Mouse (Mus musculus) heart, embryonic 11.5 days (tissue): ENCODE measurements around the gene Megf8. TPM values are rescaled to one million over a fixed set of nuclear protein-coding genes. Genes with fewer than 3 reads are reported as not detected.
A peak's percentile ranks its signal among the peaks of the same experiment; 100 is the strongest.

ENCODE experiments used
- ATAC-seq: fragments of 200-750 bp; cut with Nextera tagmentation; replicated peaks from 2 replicates; pipeline ENCODE4 v1.8.0; 2017; ENCODE audit warnings: moderate library complexity; ENCODE audit not compliant: insufficient number of reproducible peaks, low FRiP score, low TSS enrichment
- H3K27ac ChIP-seq: fragments of 300-500 bp; sonication (generic); 2 replicates; pipeline ENCODE4 v1.5.1; 2014; ENCODE audit warnings: mild to moderate bottlenecking, low read depth, low read length
- H3K27me3 ChIP-seq: fragments of 300-500 bp; sonication (generic); 2 replicates; pipeline ENCODE4 v1.6.1; 2014; ENCODE audit warnings: mild to moderate bottlenecking, low read length, mixed read lengths; ENCODE audit not compliant: control insufficient read depth, insufficient read depth
- H3K36me3 ChIP-seq: fragments of 300-500 bp; sonication (generic); 2 replicates; pipeline ENCODE4 v1.6.1; 2014; ENCODE audit warnings: mild to moderate bottlenecking, low read length, moderate library complexity, mixed read lengths; ENCODE audit not compliant: control insufficient read depth, insufficient read depth
- H3K4me1 ChIP-seq: fragments of 300-500 bp; sonication (generic); 2 replicates; pipeline ENCODE4 v1.6.1; 2014; ENCODE audit warnings: low read length; ENCODE audit not compliant: control insufficient read depth, insufficient read depth
- H3K4me2 ChIP-seq: fragments of 300-500 bp; sonication (generic); 2 replicates; pipeline ENCODE4 v1.6.1; 2014; ENCODE audit warnings: mild to moderate bottlenecking, moderate library complexity
- H3K4me3 ChIP-seq: fragments of 300-500 bp; sonication (generic); 2 replicates; pipeline ENCODE4 v1.5.1; 2014; ENCODE audit warnings: low read depth, low read length
- H3K9ac ChIP-seq: fragments of 300-500 bp; sonication (generic); 2 replicates; pipeline ENCODE4 v1.6.1; 2014; ENCODE audit warnings: mild to moderate bottlenecking, low read depth, low read length, moderate library complexity
- H3K9me3 ChIP-seq: fragments of 300-500 bp; sonication (generic); replicated peaks from 2 replicates; pipeline ENCODE4 v1.6.1; 2016; ENCODE audit warnings: low read length; ENCODE audit not compliant: control insufficient read depth
- WGBS: fragments of 180-500 bp; shearing (Covaris S2); extraction: QIAGEN DNeasy Blood & Tissue Kit; methylation state at CpG from one replicate; pipeline ENCODE4 v1.1.7; 2014; ENCODE audit not compliant: insufficient replicate concordance; 5-methylcytosine and 5-hydroxymethylcytosine counted together
- polyA plus RNA-seq: library from polyadenylated mRNA; unstranded; fragments of >200 nt; fragmentation: Nextera tagmentation; extraction: Ambion mirVana; gene quantifications from 2 replicates; pipeline ENCODE4 v1.2.1, GENCODE M21; 2014

The Megf8 gene
- polyA plus RNA-seq, 1 experiment from 2014 or later: 6.2 TPM

GRCm38 (mm10) chr7:25277998-25278340, 39.0 kb upstream of the Megf8 start:
- no peak for ATAC-seq
- peaks cover 4% of the 10 kb centered on the region; the same call in 1 of the 2 replicates for H3K36me3 ChIP-seq
- no peaks in the 10 kb centered on the region for H3K27me3 ChIP-seq
- WGBS: 7% methylated on average over 4 of the region's 4 CpGs
- peak overlapping the region; percentile 74 for H3K4me3 ChIP-seq
- H3K9ac ChIP-seq: peak overlapping the region; percentile 91
- H3K9me3 ChIP-seq: no peaks in the 10 kb centered on the region
- H3K4me2 ChIP-seq: peak overlapping the region; percentile 98
- H3K27ac ChIP-seq: peak overlapping the region; percentile 99
- H3K4me1 ChIP-seq: peaks cover 68% of the 10 kb centered on the region

DNA sequence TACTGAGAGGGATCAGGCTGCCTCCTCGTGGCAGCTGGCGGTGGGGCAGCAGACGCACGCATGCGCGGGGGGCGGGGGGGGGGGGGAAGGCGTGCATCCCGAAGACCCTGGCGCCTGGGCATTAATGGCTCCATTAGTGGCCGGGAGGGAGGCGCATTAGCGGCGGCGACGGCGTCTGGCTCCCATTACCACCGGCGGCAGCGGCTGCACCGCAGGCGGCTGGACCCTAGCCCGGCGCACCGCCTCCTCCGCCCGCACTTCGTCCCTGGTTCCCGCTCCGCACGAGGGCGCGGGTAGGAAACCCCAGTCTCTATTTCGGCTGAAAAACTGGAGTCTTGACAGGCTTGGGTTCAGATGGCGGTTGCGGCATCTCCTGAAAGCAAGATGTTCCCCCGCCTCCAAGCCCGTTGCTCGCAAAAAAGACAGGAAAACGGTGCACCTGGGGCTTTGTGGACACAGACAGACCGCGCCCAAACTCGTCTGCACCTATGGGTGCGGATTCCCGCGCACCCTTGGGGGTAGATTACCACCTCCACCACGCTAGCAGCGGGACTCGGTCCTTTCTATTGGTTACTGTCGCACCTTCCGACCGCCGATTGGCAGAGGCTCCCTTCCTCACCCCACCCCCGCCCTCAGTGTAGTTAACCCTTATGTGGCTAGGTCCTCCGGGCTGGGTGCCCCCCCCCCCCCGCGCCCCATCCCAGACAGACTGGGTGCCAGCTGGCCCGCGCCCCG, 38.5 kb upstream of the Megf8 start:
- Histone ChIP-seq H3K4me1 (peaks cover 68% of the 10 kb centered on the region), H3K36me3 (no peaks in the 10 kb centered on the region), H3K9me3 (no peaks in the 10 kb centered on the region), H3K9ac (peak overlapping the region; percentile 91), H3K4me3 (peak overlapping the region; percentile 74), H3K4me2 (peak overlapping the region; percentile 98), H3K27ac (peak overlapping the region; percentile 99), H3K27me3 (no peaks in the 10 kb centered on the region)
- ATAC-seq: peak; percentile 56
- WGBS: under 1% methylated on average over 55 of the region's 60 CpGs

DNA sequence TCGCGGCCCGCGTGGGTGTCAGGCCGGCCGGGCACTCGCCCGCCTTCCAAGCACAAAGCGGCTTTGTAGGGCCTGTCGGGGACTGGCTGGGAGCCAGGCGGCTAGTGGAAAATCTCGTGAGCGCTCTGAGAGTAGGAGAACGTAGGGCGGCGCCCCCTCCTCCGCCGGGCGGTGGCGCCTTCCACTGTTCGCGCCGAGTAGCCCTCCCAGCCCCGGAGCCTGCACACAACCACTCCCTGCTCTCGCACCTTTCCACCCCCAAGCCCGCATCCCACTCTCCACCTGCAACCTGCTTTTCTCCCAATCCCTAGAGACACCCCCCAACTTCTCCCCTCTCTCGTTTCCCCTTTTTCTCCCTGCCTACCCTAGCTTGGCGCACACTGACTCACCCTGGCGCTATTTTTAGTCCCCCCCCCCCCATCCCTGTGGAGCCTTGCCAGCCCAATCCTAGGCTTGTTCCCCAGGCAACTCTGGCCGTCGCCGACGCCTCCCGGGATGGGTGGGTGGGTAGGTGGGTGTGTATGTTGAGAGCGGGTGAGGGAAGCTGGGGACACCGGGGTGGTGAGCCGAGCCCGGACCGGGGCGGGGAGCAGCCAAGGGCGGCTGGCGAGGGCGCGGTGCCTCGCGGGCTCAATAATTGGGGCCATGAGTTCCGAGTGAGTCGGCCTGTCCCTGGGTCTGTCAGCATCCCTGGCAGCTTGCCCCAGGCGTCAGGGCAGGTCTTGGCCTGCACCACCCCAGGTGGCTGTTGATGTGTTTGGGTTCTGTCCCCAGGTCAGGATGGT, 37.7 kb upstream of the Megf8 start:
- Histone ChIP-seq H3K4me3 (peak overlapping the region; percentile 74), H3K27ac (peak overlapping the region; percentile 99), H3K4me2 (peak overlapping the region; percentile 98), H3K4me1 (peaks cover 69% of the 10 kb centered on the region), H3K9ac (peak overlapping the region; percentile 91), H3K36me3 (no peaks in the 10 kb centered on the region), H3K9me3 (no peaks in the 10 kb centered on the region), H3K27me3 (no peaks in the 10 kb centered on the region)
- WGBS: under 1% methylated on average over 46 of the region's 49 CpGs
- peak; percentile 36 for ATAC-seq

GRCm38 (mm10) chr7:25279861-25280791, 36.8 kb upstream of the Megf8 start:
- no peaks in the 10 kb centered on the region for H3K27me3 ChIP-seq
- 0% methylated on average over 6 of the region's 6 CpGs for WGBS
- peak; percentile 11 for ATAC-seq
- peaks cover 70% of the 10 kb centered on the region for H3K4me1 ChIP-seq
- peak overlapping the region; percentile 74 for H3K4me3 ChIP-seq
- H3K4me2 ChIP-seq: peak overlapping the region; percentile 98
- H3K36me3 ChIP-seq: peaks cover 2% of the 10 kb centered on the region; the same call in 1 of the 2 replicates
- H3K9me3 ChIP-seq: no peaks in the 10 kb centered on the region
- peak overlapping the region; percentile 99 for H3K27ac ChIP-seq
- peak overlapping the region; percentile 91 for H3K9ac ChIP-seq

- ATAC-seq: peak; percentile 5; the same call in 1 of the 2 replicates
- 25% methylated on average over 12 of the region's 12 CpGs for WGBS
- H3K4me1 ChIP-seq: peaks cover 58% of the 10 kb centered on the region
These were observed 35.7 kb upstream of the Megf8 start for GRCm38 (mm10) chr7:25281166-25281733.

GRCm38 (mm10) chr7:25281734-25282601, 35.0 kb upstream of the Megf8 start:
- Histone ChIP-seq H3K27ac (peak overlapping the region; percentile 99), H3K4me3 (peak overlapping the region; percentile 74), H3K9me3 (no peaks in the 10 kb centered on the region), H3K9ac (peak overlapping the region; percentile 87), H3K36me3 (peaks cover 21% of the 10 kb centered on the region), H3K4me2 (peak overlapping the region; percentile 98), H3K4me1 (peaks cover 54% of the 10 kb centered on the region), H3K27me3 (no peaks in the 10 kb centered on the region)
- peak; percentile 84 for ATAC-seq
- WGBS: under 1% methylated on average over 76 of the region's 108 CpGs

More at GRCm38 (mm10) chr7:25281166-25281733, 35.7 kb upstream of the Megf8 start:
- no peaks in the 10 kb centered on the region for H3K27me3 ChIP-seq
- peak overlapping the region; percentile 98 for H3K4me2 ChIP-seq
- H3K4me3 ChIP-seq: peak overlapping the region; percentile 74
- H3K36me3 ChIP-seq: peaks cover 13% of the 10 kb centered on the region
- H3K9ac ChIP-seq: peak overlapping the region; percentile 91
- peak overlapping the region; percentile 99 for H3K27ac ChIP-seq
- H3K9me3 ChIP-seq: no peaks in the 10 kb centered on the region

DNA sequence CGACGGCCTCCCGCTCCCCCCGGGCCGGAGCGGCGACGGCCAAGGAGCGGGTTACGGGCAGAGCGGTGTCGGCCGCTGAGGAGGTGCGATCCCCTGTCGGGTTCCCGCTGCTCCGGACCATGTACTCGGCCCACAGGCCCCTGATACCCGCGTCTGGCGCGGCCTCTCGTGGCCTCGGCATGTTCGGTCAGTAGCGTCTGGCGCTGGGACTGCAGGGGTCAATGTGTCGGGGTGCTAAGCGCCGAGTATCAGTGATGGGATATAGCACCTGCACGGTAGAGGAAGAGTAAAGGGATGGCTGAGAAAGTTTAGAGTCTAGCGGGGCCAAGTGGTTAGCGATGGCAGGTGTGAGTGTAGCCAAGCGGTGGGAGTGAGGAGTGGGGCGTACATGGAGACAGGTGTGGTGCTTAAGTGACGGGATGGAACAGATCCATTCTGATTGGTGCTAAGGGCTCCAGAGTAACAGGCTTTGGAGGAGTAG, 34.2 kb upstream of the Megf8 start:
- Histone ChIP-seq H3K4me1 (peaks cover 48% of the 10 kb centered on the region), H3K27me3 (no peaks in the 10 kb centered on the region), H3K4me3 (peak overlapping the region; percentile 74), H3K9ac (peak overlapping the region; percentile 87), H3K9me3 (no peaks in the 10 kb centered on the region), H3K36me3 (peaks cover 27% of the 10 kb centered on the region), H3K4me2 (peak overlapping the region; percentile 98), H3K27ac (peak overlapping the region; percentile 99)
- WGBS: 1% methylated on average over 35 of the region's 36 CpGs
- ATAC-seq: no peak
